Mouse (Mus musculus) G1E (cell line): Measurements from ENCODE around the gene Wwox. TPM values are rescaled to one million over a fixed set of nuclear protein-coding genes. Genes with fewer than 3 reads are reported as not detected.

Source experiments
- ATAC-seq: 2 replicates; pipeline ENCODE4 v1.8.0; 2016; ENCODE audit warnings: mild to moderate bottlenecking; ENCODE audit not compliant: insufficient number of reproducible peaks, poor library complexity, low FRiP score, severe bottlenecking; ENCODE audit errors: extremely low read depth
- DNase-seq: peaks from one replicate; pipeline ENCODE4 v3.0.0; 2012; ENCODE audit warnings: low spot score
- H3K27me3 ChIP-seq: 2 replicates; pipeline ENCODE4 v1.6.1; 2012; ENCODE audit warnings: mild to moderate bottlenecking, low read length, inconsistent platforms; ENCODE audit not compliant: insufficient read depth
- H3K36me3 ChIP-seq: replicated peaks from 2 replicates; pipeline ENCODE3; 2012; ENCODE audit warnings: mild to moderate bottlenecking, inconsistent platforms
- H3K4me1 ChIP-seq: 2 replicates; pipeline ENCODE4 v1.6.1; 2012; ENCODE audit warnings: low read depth, low read length, inconsistent platforms, mixed read lengths; ENCODE audit not compliant: insufficient read depth
- H3K4me3 ChIP-seq: 2 replicates; pipeline ENCODE4 v1.5.1; 2012; ENCODE audit warnings: low read depth, mild to moderate bottlenecking, inconsistent platforms, low read length, moderate library complexity, mixed read lengths
- H3K9me3 ChIP-seq: replicated peaks from 2 replicates; pipeline ENCODE4 v1.6.1; 2012; ENCODE audit warnings: inconsistent platforms
- CTCF ChIP-seq: IDR thresholded peaks from 2 replicates; pipeline ENCODE4 v1.5.1; 2012; ENCODE audit warnings: low read depth, low read length, inconsistent platforms, mixed read lengths
- GATA1 ChIP-seq: IDR thresholded peaks from 2 replicates; pipeline ENCODE4 v1.6.1; 2012; ENCODE audit warnings: borderline replicate concordance, low read length, inconsistent platforms, mixed read lengths
- GATA2 ChIP-seq: IDR thresholded peaks from 2 replicates; pipeline ENCODE4 v1.6.1; 2012; ENCODE audit warnings: low read depth, low read length, inconsistent platforms, borderline replicate concordance
- POLR2AphosphoS5 ChIP-seq: IDR thresholded peaks from 2 replicates; pipeline ENCODE4 v1.6.1; 2012; ENCODE audit warnings: low read depth, low read length, inconsistent platforms; ENCODE audit not compliant: insufficient replicate concordance
- TAL1 ChIP-seq: conservative IDR thresholded peaks from 2 replicates; pipeline ENCODE4 v1.6.1; 2012; ENCODE audit warnings: low read depth, low read length, inconsistent platforms, mixed read lengths
- polyA plus RNA-seq: library from polyadenylated mRNA; stranded (reverse); fragments of >175 nt; gene quantifications from 2 replicates; pipeline ENCODE4 v1.2.3, GENCODE M21; 2012
- total RNA-seq, 2 experiments: library from RNA; stranded (forward) in 1 of 2; stranded (reverse) in 1 of 2; fragments of 200-1000 nt in 1 of 2; fragments of >200 nt in 1 of 2; fragmentation: Nextera tagmentation in 1 of 2; gene quantifications; 2 replicates each; pipeline ENCODE4 v1.2.3; 2014 to 2017

The Wwox gene
- total and polyA plus RNA-seq, 3 experiments, result 5.8 to 33.9 (median 7.2) TPM

DNA sequence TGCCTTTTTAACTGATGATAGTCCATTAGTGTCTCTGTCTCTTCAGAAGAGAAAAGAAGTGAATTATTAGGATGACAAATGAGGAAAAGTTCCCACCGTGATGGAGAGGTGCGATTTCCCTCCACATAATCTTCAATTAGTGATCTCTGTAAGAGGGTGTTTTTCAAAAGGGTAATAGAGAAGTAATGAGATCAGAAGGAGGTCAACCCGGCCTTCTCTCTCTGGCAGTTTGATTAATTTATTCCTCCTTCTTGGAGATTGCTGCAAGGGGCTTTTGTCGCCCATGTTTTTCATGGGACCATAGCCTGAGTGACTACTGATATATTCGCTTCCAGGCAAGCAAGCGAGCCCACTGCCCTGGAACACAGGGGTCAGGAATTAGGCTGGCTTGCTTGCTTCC is 191.6 kb downstream of the Wwox start:
- ATAC-seq (no peak), DNase-seq (no peak)
- Histone ChIP-seq H3K4me1 (no peaks in the 10 kb centered on the region), H3K9me3 (peaks cover 71% of the 10 kb centered on the region), H3K36me3 (no peaks in the 10 kb centered on the region), H3K27me3 (no peaks in the 10 kb centered on the region), H3K4me3 (no peak overlapping the region)
- TF ChIP-seq GATA1 (no peak), TAL1 (no peak), GATA2 (no peak), CTCF (no peak), POLR2AphosphoS5 (no peak)

DNA sequence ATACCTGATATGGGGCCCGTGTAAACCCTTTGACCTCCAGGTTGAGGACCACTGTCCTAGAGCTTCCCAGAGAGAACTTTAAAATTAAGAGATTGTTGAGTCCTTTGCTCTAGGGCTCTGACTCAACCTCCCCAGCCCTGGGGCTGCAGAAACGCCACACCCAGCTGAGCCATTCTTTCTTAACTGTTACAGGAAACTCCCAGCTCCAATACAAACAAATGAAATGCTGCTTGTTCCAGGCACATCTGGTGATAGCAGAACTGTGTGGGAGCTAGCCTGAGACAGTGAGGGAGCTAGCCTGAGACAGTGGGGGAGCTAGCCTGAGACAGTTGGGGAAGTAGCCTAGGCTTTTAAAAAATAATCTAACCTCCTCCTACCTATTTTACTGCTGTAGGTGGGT is 194.7 kb downstream of the Wwox start:
- TF ChIP-seq GATA1 (no peak), TAL1 (no peak), POLR2AphosphoS5 (no peak), CTCF (no peak), GATA2 (no peak)
- DNase-seq (no peak), ATAC-seq (no peak)
- peaks cover 66% of the 10 kb centered on the region for H3K9me3 ChIP-seq
- H3K27me3 ChIP-seq, result no peaks in the 10 kb centered on the region
- no peaks in the 10 kb centered on the region for H3K36me3 ChIP-seq
- H3K4me1 ChIP-seq, result no peaks in the 10 kb centered on the region
- H3K4me3 ChIP-seq, result no peak overlapping the region

GRCm38 (mm10) chr8:114634669-114635410 is 195.4 kb downstream of the Wwox start:
- Histone ChIP-seq H3K9me3 (peaks cover 61% of the 10 kb centered on the region), H3K36me3 (no peaks in the 10 kb centered on the region), H3K4me1 (no peaks in the 10 kb centered on the region), H3K4me3 (no peak overlapping the region), H3K27me3 (no peaks in the 10 kb centered on the region)
- ATAC-seq (no peak), DNase-seq (no peak)
- TF ChIP-seq POLR2AphosphoS5 (no peak), GATA1 (no peak), CTCF (no peak), TAL1 (no peak), GATA2 (no peak)

DNA sequence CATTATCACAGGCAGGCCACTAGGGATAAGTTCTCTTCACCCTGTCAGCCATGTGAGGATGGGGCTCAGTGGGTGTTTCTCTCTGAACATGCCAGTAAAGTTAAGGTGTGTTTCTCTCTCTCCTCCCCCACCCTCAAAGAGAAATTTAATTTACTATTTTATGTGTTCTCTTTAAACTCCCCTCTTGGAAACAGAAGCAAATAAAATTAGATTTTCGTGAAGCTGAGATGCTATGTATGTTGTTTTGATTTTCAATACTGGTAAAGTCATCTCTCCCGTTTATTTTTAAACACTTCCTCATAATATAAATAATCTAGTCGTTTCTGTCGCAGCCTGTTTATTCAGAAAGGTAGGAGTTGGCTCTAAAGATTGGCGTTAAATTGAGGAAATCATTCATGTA is 196.9 kb downstream of the Wwox start:
- no peak for TF ChIP-seq GATA1
- TF ChIP-seq GATA2, result no peak
- no peak for TF ChIP-seq POLR2AphosphoS5
- no peak for TF ChIP-seq TAL1
- no peak for ATAC-seq
- no peak overlapping the region for H3K4me3 ChIP-seq
- no peak for DNase-seq
- peaks cover 65% of the 10 kb centered on the region for H3K9me3 ChIP-seq
- H3K4me1 ChIP-seq, result no peaks in the 10 kb centered on the region
- H3K27me3 ChIP-seq, result no peaks in the 10 kb centered on the region
- H3K36me3 ChIP-seq, result no peaks in the 10 kb centered on the region

GRCm38 (mm10) chr8:114641809-114642208 is 202.4 kb downstream of the Wwox start:
- DNase-seq (no peak), ATAC-seq (no peak)
- no peak overlapping the region for H3K4me3 ChIP-seq
- TF ChIP-seq CTCF (no peak), GATA1 (no peak), POLR2AphosphoS5 (no peak), GATA2 (no peak), TAL1 (no peak)
- H3K4me1 ChIP-seq, result no peaks in the 10 kb centered on the region
- H3K27me3 ChIP-seq, result no peaks in the 10 kb centered on the region
- no peaks in the 10 kb centered on the region for H3K36me3 ChIP-seq
- peaks cover 66% of the 10 kb centered on the region for H3K9me3 ChIP-seq

DNA sequence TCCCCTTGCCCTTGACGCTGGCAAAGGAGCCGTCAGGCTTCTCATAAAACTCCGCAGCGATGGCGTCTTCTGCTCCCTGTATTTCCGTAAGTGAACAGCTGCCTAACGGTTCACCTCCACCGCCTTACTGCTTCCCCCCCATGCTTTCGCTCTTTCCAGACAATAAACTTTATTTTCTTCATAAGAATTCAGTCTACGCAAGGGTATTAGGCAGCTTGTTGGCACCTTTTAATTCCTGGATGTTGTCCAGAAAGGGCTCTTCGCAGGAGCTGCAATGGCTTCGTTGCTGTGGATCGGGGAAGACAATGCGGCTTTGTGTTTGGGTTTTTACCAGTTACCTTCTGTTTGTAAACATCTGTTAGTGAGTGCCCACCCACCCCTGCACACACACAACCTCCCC is 211.3 kb downstream of the Wwox start:
- DNase-seq, result no peak
- Histone ChIP-seq H3K36me3 (no peaks in the 10 kb centered on the region), H3K9me3 (peaks cover 72% of the 10 kb centered on the region), H3K4me1 (no peaks in the 10 kb centered on the region), H3K27me3 (no peaks in the 10 kb centered on the region), H3K4me3 (no peak overlapping the region)
- no peak for TF ChIP-seq POLR2AphosphoS5
- TF ChIP-seq GATA1, result no peak
- TF ChIP-seq CTCF, result no peak
- no peak for TF ChIP-seq GATA2
- no peak for TF ChIP-seq TAL1
- ATAC-seq, result no peak
